Mouse (Mus musculus) midbrain, embryonic 11.5 days (tissue): ENCODE results near the gene Gmeb2. TPM values are rescaled to one million over a fixed set of nuclear protein-coding genes. Genes with fewer than 3 reads are reported as not detected.

ENCODE experiments used
- ATAC-seq: fragments of 200-750 bp; cut with Nextera tagmentation; 2 replicates; pipeline ENCODE4 v1.8.0; 2017; ENCODE audit warnings: moderate TSS enrichment, moderate library complexity; ENCODE audit not compliant: low FRiP score
- DNase-seq: peaks from one replicate; pipeline ENCODE4 v3.0.0; 2015; ENCODE audit warnings: low spot score; ENCODE audit errors: missing footprints
- H3K27ac ChIP-seq: fragments of 300-500 bp; sonication (generic); 2 replicates; pipeline ENCODE4 v1.5.1; 2014; ENCODE audit warnings: low read depth, low read length
- H3K27me3 ChIP-seq: fragments of 300-500 bp; sonication (generic); 2 replicates; pipeline ENCODE4 v1.6.1; 2014; ENCODE audit warnings: mild to moderate bottlenecking, low read length, moderate library complexity, mixed read lengths; ENCODE audit not compliant: control insufficient read depth, insufficient read depth
- H3K36me3 ChIP-seq: fragments of 300-500 bp; sonication (generic); 2 replicates; pipeline ENCODE4 v1.6.1; 2014; ENCODE audit warnings: mild to moderate bottlenecking, low read length, moderate library complexity, mixed read lengths; ENCODE audit not compliant: control insufficient read depth, insufficient read depth
- H3K4me1 ChIP-seq: fragments of 300-500 bp; sonication (generic); 2 replicates; pipeline ENCODE4 v1.6.1; 2014; ENCODE audit warnings: low read length; ENCODE audit not compliant: control insufficient read depth, insufficient read depth
- H3K4me2 ChIP-seq: fragments of 300-500 bp; sonication (generic); 2 replicates; pipeline ENCODE4 v1.6.1; 2014; ENCODE audit warnings: mild to moderate bottlenecking, moderate library complexity
- H3K4me3 ChIP-seq: fragments of 300-500 bp; sonication (generic); 2 replicates; pipeline ENCODE4 v1.5.1; 2014; ENCODE audit warnings: low read depth, low read length
- H3K9ac ChIP-seq: fragments of 300-500 bp; sonication (generic); 2 replicates; pipeline ENCODE4 v1.6.1; 2014; ENCODE audit warnings: low read length
- H3K9me3 ChIP-seq: fragments of 300-500 bp; sonication (generic); 2 replicates; pipeline ENCODE4 v1.6.1; 2016; ENCODE audit warnings: low read length; ENCODE audit not compliant: control insufficient read depth
- WGBS: fragments of 180-500 bp; shearing (Covaris S2); extraction: QIAGEN DNeasy Blood & Tissue Kit; methylation state at CpG from one replicate; pipeline ENCODE4 v1.1.7; 2014; 5-methylcytosine and 5-hydroxymethylcytosine counted together
- polyA plus RNA-seq: library from polyadenylated mRNA; unstranded; fragments of >200 nt; fragmentation: Nextera tagmentation; extraction: Ambion mirVana; gene quantifications from 2 replicates; pipeline ENCODE4 v1.2.1, GENCODE M21; 2014

Gene Gmeb2
- polyA plus RNA-seq, 1 experiment from 2014 or later: 18.9 TPM

DNA sequence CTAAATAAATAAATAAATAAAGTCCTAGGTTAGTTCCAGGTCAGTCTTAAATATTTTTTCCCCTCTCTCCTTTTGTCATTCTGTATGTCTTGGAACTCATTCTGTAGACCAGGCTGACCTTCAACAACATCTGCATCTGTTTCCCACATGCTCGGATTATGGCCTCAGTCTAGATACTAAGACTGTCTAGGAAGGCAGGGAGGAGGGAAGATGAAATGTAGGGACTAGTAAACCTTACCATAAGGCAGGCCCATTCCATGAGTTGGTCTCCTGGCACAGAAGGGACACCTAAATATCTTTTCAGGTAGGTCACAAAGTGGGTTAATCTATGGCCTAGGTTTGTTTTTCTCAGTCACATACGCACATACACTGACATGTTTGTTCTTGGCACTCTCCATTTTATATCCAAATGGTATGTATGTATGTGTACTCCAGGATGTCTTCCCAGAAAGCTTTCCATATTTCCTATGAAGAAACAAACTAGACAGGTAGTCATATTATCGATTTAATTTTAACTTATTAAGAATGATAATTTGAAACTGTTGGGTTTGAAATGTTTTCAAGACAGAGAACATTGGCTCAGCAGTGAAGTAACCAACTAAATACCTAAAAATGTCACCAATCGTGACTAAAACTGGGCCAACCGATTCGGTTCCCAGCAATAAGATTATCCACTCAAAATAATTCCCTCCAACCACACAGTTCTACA, 1.1 kb downstream of the Gmeb2 start:
- no peaks in the 10 kb centered on the region for H3K27me3 ChIP-seq
- peak overlapping the region; percentile 66 for H3K4me2 ChIP-seq
- peak overlapping the region; percentile 64 for H3K4me3 ChIP-seq
- peak; percentile 87 for DNase-seq
- H3K27ac ChIP-seq: peak overlapping the region; percentile 89
- H3K36me3 ChIP-seq: no peaks in the 10 kb centered on the region
- ATAC-seq: no peak
- H3K4me1 ChIP-seq: peaks cover 11% of the 10 kb centered on the region
- no peaks in the 10 kb centered on the region for H3K9me3 ChIP-seq
- 60% methylated on average over 6 of the region's 6 CpGs for WGBS
- peak overlapping the region; percentile 92 for H3K9ac ChIP-seq

DNA sequence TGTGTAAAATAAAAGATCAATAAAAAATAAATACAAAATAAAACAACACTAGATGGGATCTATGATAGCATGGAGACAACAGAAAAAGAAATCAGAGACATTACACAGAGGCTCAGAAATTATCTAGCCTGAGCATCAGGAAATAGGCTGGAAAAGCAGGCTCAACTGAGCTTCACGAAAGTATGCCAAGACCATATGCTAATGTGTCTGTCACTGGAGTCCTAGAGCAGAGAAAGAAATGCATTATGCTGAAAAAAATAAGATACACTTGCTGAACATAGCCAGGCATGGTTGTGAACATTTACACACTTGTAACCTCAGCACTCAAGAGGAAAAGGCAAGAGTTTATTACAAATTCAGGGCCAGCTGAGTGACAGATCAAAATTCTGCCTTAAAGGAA, 7.9 kb downstream of the Gmeb2 start:
- no peaks in the 10 kb centered on the region for H3K9me3 ChIP-seq
- H3K27ac ChIP-seq: no peak overlapping the region
- no peak overlapping the region for H3K9ac ChIP-seq
- ATAC-seq (no peak), DNase-seq (no peak)
- no peaks in the 10 kb centered on the region for H3K4me1 ChIP-seq
- H3K27me3 ChIP-seq: no peaks in the 10 kb centered on the region
- H3K4me3 ChIP-seq: no peak overlapping the region
- WGBS: 92% methylated on average over 1 of the region's 1 CpGs
- H3K36me3 ChIP-seq: peaks cover 5% of the 10 kb centered on the region; the same call in 1 of the 2 replicates
- H3K4me2 ChIP-seq: no peak overlapping the region

DNA sequence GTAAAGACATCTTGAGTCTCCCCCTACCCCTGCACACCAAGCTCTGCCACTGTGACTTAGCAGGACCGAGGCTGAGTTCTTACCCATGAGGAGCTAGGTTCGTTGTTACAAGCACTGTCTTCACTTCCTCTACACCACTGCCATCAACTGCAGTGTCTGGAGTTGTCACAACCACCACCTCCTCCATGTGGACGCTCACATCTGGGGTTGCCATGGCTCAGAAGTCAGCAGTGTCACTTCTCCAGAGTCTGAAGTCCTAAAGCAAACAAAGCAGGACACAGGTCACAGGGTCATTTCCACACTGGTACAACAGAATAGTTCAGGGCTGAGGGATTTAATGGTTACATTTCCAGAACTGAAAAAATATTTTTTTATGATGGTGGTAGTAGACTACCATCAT, 10.0 kb downstream of the Gmeb2 start:
- H3K27me3 ChIP-seq: no peaks in the 10 kb centered on the region
- WGBS: 78% methylated on average over 3 of the region's 3 CpGs
- no peaks in the 10 kb centered on the region for H3K9me3 ChIP-seq
- no peak overlapping the region for H3K4me3 ChIP-seq
- DNase-seq (no peak), ATAC-seq (no peak)
- H3K36me3 ChIP-seq: peaks cover 10% of the 10 kb centered on the region; the same call in 1 of the 2 replicates
- no peak overlapping the region for H3K27ac ChIP-seq
- H3K9ac ChIP-seq: no peak overlapping the region
- H3K4me2 ChIP-seq: no peak overlapping the region
- no peaks in the 10 kb centered on the region for H3K4me1 ChIP-seq

DNA sequence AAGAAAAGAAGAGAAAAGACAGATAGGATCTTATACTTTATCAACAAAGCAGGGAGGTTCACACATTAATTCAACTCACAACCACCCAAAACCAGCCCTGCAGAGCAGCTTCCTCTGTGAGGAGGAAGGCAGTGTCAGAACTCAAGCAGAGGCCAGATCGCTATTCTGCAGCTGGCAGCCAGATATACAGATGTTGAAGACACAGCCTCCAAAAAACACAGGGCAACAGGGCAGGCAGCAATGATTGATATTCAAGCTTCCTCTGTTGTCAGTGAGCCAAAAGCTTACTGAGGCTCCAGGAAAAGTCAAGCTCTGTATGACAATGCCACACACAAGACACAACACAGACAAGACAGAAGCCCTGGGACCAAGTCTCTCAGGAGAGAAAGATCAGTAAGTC, 11.1 kb downstream of the Gmeb2 start:
- no peak overlapping the region for H3K4me2 ChIP-seq
- no peak overlapping the region for H3K4me3 ChIP-seq
- H3K9me3 ChIP-seq: no peaks in the 10 kb centered on the region
- H3K27ac ChIP-seq: no peak overlapping the region
- no peaks in the 10 kb centered on the region for H3K27me3 ChIP-seq
- no peak overlapping the region for H3K9ac ChIP-seq
- DNase-seq: no peak
- ATAC-seq: no peak
- no peaks in the 10 kb centered on the region for H3K4me1 ChIP-seq
- 91% methylated on average over 1 of the region's 1 CpGs for WGBS
- peaks cover 10% of the 10 kb centered on the region; the same call in 1 of the 2 replicates for H3K36me3 ChIP-seq

DNA sequence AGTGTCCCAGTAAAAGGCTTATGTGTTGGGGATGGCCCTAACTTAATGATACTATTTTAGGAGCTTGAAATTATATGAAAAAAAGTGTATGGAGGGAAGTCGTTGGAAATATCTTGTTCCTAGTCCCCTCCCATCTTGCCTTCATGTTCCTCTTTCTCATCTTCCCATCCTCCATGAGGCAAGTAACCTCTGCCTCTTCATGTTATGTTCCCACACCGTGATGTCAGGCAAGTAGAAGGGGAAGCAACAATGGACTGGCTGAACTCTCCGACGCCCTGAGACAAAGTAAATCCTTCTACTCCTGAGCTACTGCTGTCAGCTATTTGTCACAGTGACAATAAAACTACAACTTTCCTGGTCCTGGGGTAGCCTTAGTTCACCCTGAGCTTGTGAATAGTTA, 13.2 kb downstream of the Gmeb2 start:
- no peak overlapping the region for H3K9ac ChIP-seq
- H3K4me3 ChIP-seq: no peak overlapping the region
- H3K27ac ChIP-seq: no peak overlapping the region
- H3K9me3 ChIP-seq: no peaks in the 10 kb centered on the region
- H3K4me1 ChIP-seq: no peaks in the 10 kb centered on the region
- H3K36me3 ChIP-seq: peaks cover 13% of the 10 kb centered on the region; the same call in 1 of the 2 replicates
- H3K27me3 ChIP-seq: no peaks in the 10 kb centered on the region
- no peak for ATAC-seq
- no peak overlapping the region for H3K4me2 ChIP-seq
- no peak for DNase-seq
- 88% methylated on average over 4 of the region's 4 CpGs for WGBS

DNA sequence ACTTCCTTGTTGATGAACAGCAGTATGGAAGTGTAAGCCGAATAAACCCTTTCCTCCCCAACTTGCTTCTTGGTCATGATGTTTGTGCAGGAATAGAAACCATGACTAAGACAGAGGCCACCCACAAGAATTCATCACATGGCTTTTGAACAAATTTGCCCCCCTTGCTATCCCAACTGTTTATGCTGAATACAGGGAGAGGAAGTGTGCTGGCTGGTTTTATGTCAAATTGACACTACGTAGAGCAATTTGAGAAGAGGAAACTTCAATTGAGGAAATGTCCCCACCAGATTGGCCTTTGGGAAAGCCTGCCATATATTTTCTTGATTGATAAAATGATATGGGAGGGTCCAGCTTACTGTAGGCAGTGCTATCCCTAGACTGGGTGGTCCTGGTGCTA, 14.0 kb downstream of the Gmeb2 start:
- H3K36me3 ChIP-seq: peaks cover 13% of the 10 kb centered on the region; the same call in 1 of the 2 replicates
- 80% methylated on average over 2 of the region's 2 CpGs for WGBS
- H3K9ac ChIP-seq: no peak overlapping the region
- no peaks in the 10 kb centered on the region for H3K9me3 ChIP-seq
- H3K4me1 ChIP-seq: no peaks in the 10 kb centered on the region
- no peak overlapping the region for H3K4me3 ChIP-seq
- no peak overlapping the region for H3K4me2 ChIP-seq
- H3K27me3 ChIP-seq: no peaks in the 10 kb centered on the region
- H3K27ac ChIP-seq: no peak overlapping the region
- no peak for ATAC-seq
- no peak for DNase-seq

DNA sequence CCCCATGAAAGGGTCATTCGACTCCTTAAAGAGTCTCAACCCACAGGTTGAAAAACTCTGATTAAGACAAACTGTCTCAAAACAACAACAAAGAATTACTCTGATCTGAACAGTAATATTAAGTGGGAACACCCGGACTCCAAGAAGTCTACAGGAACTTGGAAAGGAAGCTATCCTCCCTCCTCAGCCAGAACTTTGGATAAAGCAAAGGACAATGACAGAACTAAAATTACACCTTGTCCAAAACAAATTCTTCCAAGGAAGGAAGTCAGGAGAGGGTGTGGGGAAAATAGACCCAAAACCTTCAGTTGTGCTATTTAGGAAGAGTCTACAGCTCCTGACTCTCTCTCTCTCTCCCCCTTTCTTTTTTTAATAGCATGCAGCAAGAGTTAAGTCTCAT, 15.7 kb downstream of the Gmeb2 start:
- DNase-seq (no peak), ATAC-seq (no peak)
- H3K27me3 ChIP-seq: no peaks in the 10 kb centered on the region
- H3K36me3 ChIP-seq: peaks cover 10% of the 10 kb centered on the region; the same call in 1 of the 2 replicates
- no peaks in the 10 kb centered on the region for H3K4me1 ChIP-seq
- no peak overlapping the region for H3K4me2 ChIP-seq
- WGBS: 93% methylated on average over 2 of the region's 2 CpGs
- no peaks in the 10 kb centered on the region for H3K9me3 ChIP-seq
- no peak overlapping the region for H3K4me3 ChIP-seq
- no peak overlapping the region for H3K27ac ChIP-seq
- no peak overlapping the region for H3K9ac ChIP-seq

DNA sequence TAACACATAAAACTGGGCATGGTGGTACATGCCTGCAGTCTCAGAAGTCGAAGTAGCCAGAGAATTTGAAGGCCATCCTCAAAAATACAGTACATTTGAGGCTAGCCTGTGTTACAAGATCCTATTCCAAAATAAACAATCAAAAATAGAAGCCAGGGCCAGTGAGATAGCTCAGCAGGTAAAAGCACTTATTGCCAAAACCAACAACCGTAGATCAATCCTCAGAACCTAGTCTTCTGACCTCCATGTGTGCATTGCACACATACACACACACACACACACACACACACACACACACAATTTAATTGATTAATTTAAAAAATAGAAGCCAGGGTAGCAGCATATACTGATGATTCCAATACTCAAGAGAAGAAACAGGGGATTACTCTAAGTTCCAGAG, 21.0 kb downstream of the Gmeb2 start:
- WGBS: 83% methylated on average over 2 of the region's 2 CpGs
- DNase-seq: no peak
- H3K27me3 ChIP-seq: no peaks in the 10 kb centered on the region
- peaks cover 9% of the 10 kb centered on the region; the same call in 1 of the 2 replicates for H3K36me3 ChIP-seq
- H3K4me2 ChIP-seq: no peak overlapping the region
- ATAC-seq: no peak
- no peaks in the 10 kb centered on the region for H3K9me3 ChIP-seq
- H3K4me1 ChIP-seq: no peaks in the 10 kb centered on the region
- no peak overlapping the region for H3K27ac ChIP-seq
- no peak overlapping the region for H3K9ac ChIP-seq
- H3K4me3 ChIP-seq: no peak overlapping the region

DNA sequence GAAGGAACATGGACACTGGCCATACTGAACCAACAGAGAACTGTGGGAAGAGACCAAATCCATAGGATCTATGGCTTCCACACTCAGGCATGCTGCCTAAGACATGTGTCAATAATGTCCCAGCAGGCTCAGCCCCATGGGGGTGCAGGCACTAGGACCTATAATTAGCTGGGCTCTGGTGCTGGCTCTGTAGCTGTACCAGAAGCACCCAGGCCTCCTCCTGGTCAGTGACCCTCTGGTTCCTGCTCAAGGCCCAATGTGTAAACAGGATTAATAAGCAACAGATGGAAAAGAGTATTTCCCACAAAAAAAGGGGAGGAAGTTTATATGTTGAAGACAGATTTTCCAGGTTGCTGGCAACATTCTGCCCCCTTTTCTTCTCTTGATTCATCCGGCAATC, 34.6 kb downstream of the Gmeb2 start:
- H3K27me3 ChIP-seq: no peaks in the 10 kb centered on the region
- H3K9me3 ChIP-seq: no peaks in the 10 kb centered on the region
- peaks cover 23% of the 10 kb centered on the region for H3K36me3 ChIP-seq
- H3K27ac ChIP-seq: no peak overlapping the region
- H3K9ac ChIP-seq: no peak overlapping the region
- no peaks in the 10 kb centered on the region for H3K4me1 ChIP-seq
- 67% methylated on average over 1 of the region's 1 CpGs for WGBS
- H3K4me3 ChIP-seq: no peak overlapping the region
- no peak for DNase-seq
- ATAC-seq: no peak
- H3K4me2 ChIP-seq: no peak overlapping the region
